Mouse (Mus musculus) heart, postnatal 0 days (tissue): Measurements from ENCODE around the gene Mcrs1.

ENCODE experiments used
- CTCF ChIP-seq: IDR thresholded peaks from 2 replicates; pipeline ENCODE4 v1.5.1; 2016; ENCODE audit warnings: antibody characterized with exemption, control low read depth, low read depth
- EP300 ChIP-seq: IDR thresholded peaks from 2 replicates; pipeline ENCODE4 v1.6.1; 2016; ENCODE audit warnings: antibody characterized with exemption, low read depth

- TF ChIP-seq EP300 (no peak), CTCF (no peak)
These were observed 18.0 kb downstream of the Mcrs1 start for GRCm38 (mm10) chr15:99233719-99234118.
